In the genomic region with DNA sequence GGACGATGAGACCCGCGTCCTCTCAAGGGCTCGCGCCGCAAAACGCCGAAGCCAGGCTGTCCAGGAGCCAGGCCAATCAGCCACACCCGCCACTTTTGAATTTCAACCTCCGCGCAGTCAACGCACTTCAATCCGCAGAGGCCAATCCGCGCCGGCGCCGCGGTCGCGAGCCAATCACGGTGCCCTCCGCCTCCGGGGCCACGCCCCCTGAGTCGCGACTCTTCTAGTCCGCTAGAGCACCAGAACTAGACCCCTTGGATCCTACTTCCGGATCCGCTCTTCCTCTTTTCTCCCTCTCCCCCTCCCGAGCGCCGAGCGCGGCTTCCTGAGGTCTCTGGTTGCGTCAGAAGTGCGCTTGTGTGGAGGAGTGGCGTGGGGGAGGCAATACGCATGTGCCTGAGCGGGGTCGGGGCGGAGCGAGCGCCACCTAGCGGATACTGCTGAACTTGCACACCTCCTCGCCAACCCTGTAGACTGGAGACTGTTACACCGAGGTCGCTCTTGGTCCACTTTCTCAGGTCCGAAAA, we compare ENCODE assay signal across 8 mouse cellular contexts. TPM values are rescaled to one million over a fixed set of nuclear protein-coding genes. Genes with fewer than 3 reads are reported as not detected.
A peak's percentile ranks its signal among the peaks of the same experiment; 100 is the strongest.
DNase-seq lines count a peak whose midpoint lies in the region; ATAC-seq lines count a peak whose summit lies in the region.

A gene (minus strand): TSS at position 129 of the 527 bp plus-strand sequence.

- peak within 1 kb of the TSS; percentile 51 for H3K4me2 ChIP-seq in lung, embryonic 16.5 days (ENCODE audit: low read depth, low read length)

- H3K4me3 ChIP-seq in lung, embryonic 16.5 days (ENCODE audit: low read length), result peak within 1 kb of the TSS; percentile 65

- peak; percentile 99 for ATAC-seq in hematopoietic stem cell, adult 5-6 weeks (replicated peaks in 1 of 2; ENCODE audit: insufficient read depth in 1 of 2, low FRiP score in 2 of 2, low TSS enrichment in 1 of 2, low read depth in 1 of 2, poor library complexity in 2 of 2, severe bottlenecking in 2 of 2)
- peak; percentile 99 for ATAC-seq in lung, embryonic 16.5 days (ENCODE audit: low read depth)

- peak within 1 kb of the TSS; percentile 51 for H3K27ac ChIP-seq in lung, embryonic 16.5 days (ENCODE audit: low read length)

- WGBS in lung, embryonic 16.5 days, result under 1% methylated on average over 49 of the region's 49 CpGs

- H3K36me3 ChIP-seq in lung, embryonic 16.5 days (ENCODE audit: control insufficient read depth, insufficient read depth, low read length), result peaks cover 8% of the 10 kb centered on the region

- peak within 1 kb of the TSS; percentile 70 for H3K9ac ChIP-seq in lung, embryonic 16.5 days (ENCODE audit: low read length)

- H3K9me3 ChIP-seq in lung, embryonic 16.5 days (ENCODE audit: control insufficient read depth, low read length), result no peaks in the 10 kb centered on the region

- DNase-seq in MEL-GATA-1-ER (ENCODE audit: extremely low read depth, low read depth), result peak; percentile 95
- peak; percentile 99 for DNase-seq in cerebellum, adult 8-10 months
- peak; percentile 100 for DNase-seq in forelimb bud, embryonic 11.5 days (ENCODE audit: low read depth, low spot score)
- peak; percentile 97 for DNase-seq in layer of hippocampus, adult 9-10 months (ENCODE audit: low spot score)
- DNase-seq in ovary, postnatal 10 days (ENCODE audit: low spot score), result peak; percentile 95
- DNase-seq in thymus, postnatal 10 days (ENCODE audit: low spot score in 2 of 2), result peak; percentile 99

- no peaks in the 10 kb centered on the region for H3K27me3 ChIP-seq in lung, embryonic 16.5 days (ENCODE audit: control insufficient read depth, insufficient read depth, low read depth, low read length)

- peaks cover 9% of the 10 kb centered on the region for H3K4me1 ChIP-seq in lung, embryonic 16.5 days (replicated peaks; ENCODE audit: control insufficient read depth, insufficient read depth, low read length)

RNA-seq across cellular contexts. Expression of the gene that starts here (rescaled TPM):
- 24.7 and 37.6 TPM in 2 replicates for total RNA-seq in hematopoietic stem cell, adult 5-6 weeks (2017)
- polyA plus RNA-seq in lung, embryonic 16.5 days (2015; fragmentation: Nextera tagmentation; extraction: Ambion mirVana), result 8.8 and 9.6 TPM in 2 replicates

Comparison
In these comparisons a context has a peak if more than half of its experiments do, and no peak if none do; other contexts are left out.
1. Peak in every context shown above with its lines: DNase-seq, ATAC-seq, H3K4me3 ChIP-seq and H3K27ac ChIP-seq.